Mouse (Mus musculus): Measurements from ENCODE around the gene Fam76b. TPM values are rescaled to one million over a fixed set of nuclear protein-coding genes. Genes with fewer than 3 reads are reported as not detected.
A peak's percentile ranks its signal among the peaks of the same experiment; 100 is the strongest.
"Not testable (repeated sequence)": the region's sequence is repeated elsewhere in the genome, so short reads cannot be mapped to it uniquely, and the experiment has no call there.

The Fam76b gene
- 32.5 and 34.5 TPM in 2 replicates for polyA plus RNA-seq (2016; fragmentation: Nextera tagmentation; extraction: Ambion mirVana)

DNA sequence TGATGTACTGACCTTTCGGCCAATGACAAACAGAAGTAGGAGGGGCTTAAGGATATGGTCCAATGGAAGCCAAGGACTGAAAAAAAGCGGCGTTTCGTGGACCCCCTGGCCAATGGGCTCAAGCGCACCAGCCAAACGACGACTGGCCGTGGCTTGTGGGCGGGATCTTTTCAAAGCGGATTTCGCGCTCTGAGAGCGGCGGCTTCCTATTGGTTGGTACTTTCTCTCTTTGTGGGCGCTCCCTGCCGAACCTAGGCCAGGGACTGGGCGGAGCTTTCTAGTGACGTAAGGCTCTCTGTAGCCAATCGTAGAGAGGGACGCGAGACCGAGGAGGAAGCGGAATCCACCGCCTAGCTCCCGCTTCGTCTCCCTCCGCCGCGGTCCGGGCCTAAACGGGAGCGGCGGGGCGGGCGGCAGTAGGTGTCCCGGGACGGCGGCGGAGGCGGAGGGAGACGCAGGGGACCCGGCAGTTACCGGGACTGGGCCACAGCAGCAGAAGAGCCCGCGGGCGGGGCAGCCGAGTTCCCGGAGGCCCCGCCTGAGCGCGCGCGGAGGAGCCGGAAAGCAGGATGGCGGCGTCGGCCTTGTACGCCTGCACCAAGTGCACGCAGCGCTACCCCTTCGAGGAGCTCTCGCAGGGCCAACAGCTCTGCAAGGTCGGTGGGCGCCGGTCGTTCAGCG is at the start of gene Fam76b:
Gene Fam76b (plus strand): TSS at position 311 of the 681 bp plus-strand sequence.
- Histone ChIP-seq H3K4me2 (replicated peaks) (peak within 1 kb of the TSS; percentile 83), H3K9ac (peak within 1 kb of the TSS; percentile 93), H3K27ac (peak within 1 kb of the TSS; percentile 95), H3K4me3 (peak within 1 kb of the TSS; percentile 80), H3K27me3 (replicated peaks) (no peaks in the 10 kb centered on the region), H3K9me3 (no peaks in the 10 kb centered on the region), H3K36me3 (peaks cover 20% of the 10 kb centered on the region), H3K4me1 (peaks cover 16% of the 10 kb centered on the region)
- under 1% methylated on average over 67 of the region's 67 CpGs for WGBS
- ATAC-seq (ENCODE audit: low FRiP score, low read depth), result peak; percentile 96

DNA sequence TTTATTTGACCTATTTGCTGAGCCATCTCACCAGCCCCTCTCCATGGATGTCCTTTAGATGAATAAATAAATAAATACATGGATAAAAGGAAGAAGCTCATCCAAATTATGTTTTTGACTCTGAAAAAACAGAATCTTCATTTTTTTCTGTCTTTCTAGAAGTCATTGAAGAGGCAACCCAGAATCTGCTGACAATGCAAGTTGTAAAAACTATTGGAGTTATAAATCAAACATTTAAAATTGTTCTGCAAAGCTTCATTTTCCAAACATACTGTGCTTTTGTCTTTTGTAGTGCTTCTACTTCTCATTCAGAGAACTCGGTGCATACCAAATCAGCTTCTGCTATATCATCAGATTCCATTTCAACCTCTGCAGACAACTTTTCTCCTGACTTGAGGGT is 45.5 kb upstream of the Fam76b start:
- 93% methylated on average over 1 of the region's 1 CpGs for WGBS
- Histone ChIP-seq H3K9ac (no peak overlapping the region), H3K4me3 (no peak overlapping the region), H3K36me3 (peaks cover 20% of the 10 kb centered on the region), H3K9me3 (no peaks in the 10 kb centered on the region), H3K4me1 (no peaks in the 10 kb centered on the region), H3K27me3 (replicated peaks) (no peaks in the 10 kb centered on the region), H3K4me2 (replicated peaks) (no peak overlapping the region), H3K27ac (no peak overlapping the region)
- no peak for ATAC-seq (ENCODE audit: low FRiP score, low read depth)

DNA sequence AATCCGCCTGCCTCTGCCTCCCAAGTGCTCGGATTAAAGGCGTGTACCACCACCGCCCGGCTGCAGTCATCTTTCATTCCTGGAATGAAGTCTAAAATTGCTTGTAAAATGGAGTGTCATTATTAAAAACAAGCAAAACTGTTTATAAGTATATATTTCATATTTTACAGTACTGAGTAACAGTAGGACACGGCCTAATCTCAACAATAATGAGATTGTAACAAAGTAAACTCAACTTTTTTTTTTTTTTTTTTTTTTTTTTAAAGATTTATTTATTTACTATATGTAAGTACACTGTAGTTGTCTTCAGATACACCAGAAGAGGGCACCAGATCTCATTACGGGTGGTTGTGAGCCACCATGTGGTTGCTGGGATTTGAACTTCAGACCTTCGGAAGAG is 36.7 kb upstream of the Fam76b start:
- not testable (repeated sequence) for H3K9me3 ChIP-seq; ATAC-seq (ENCODE audit: low FRiP score, low read depth); H3K4me3 ChIP-seq; H3K27ac ChIP-seq; H3K4me2 ChIP-seq (replicated peaks); H3K9ac ChIP-seq; H3K27me3 ChIP-seq (replicated peaks); H3K4me1 ChIP-seq
- WGBS, result 96% methylated on average over 8 of the region's 8 CpGs
- H3K36me3 ChIP-seq, result peaks cover 22% of the 10 kb centered on the region

DNA sequence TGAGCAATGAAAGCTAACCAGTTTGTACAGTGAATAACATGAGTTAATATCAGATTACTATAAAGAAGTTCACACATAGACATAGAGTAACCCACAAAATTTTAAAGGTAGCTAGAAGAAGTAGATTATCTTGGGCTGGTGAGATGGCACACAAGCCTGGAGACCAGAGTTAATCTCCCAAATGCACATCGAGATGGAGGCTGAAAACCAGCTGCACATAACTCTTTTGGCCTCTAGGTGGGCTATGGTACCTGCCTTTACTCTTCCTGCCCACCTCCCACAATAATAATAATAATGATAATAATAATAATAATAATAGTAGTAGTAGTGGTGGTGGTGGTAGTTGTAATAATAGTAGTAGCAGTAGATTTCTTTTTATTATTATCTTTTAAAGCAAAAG is 33.2 kb upstream of the Fam76b start:
- no peak overlapping the region for H3K4me3 ChIP-seq
- H3K27me3 ChIP-seq (replicated peaks), result no peaks in the 10 kb centered on the region
- no peak for ATAC-seq (ENCODE audit: low FRiP score, low read depth)
- no peak overlapping the region for H3K4me2 ChIP-seq (replicated peaks)
- 86% methylated on average over 1 of the region's 1 CpGs for WGBS
- H3K4me1 ChIP-seq, result no peaks in the 10 kb centered on the region
- H3K27ac ChIP-seq, result no peak overlapping the region
- H3K9me3 ChIP-seq, result no peaks in the 10 kb centered on the region
- peaks cover 18% of the 10 kb centered on the region for H3K36me3 ChIP-seq
- H3K9ac ChIP-seq, result no peak overlapping the region

DNA sequence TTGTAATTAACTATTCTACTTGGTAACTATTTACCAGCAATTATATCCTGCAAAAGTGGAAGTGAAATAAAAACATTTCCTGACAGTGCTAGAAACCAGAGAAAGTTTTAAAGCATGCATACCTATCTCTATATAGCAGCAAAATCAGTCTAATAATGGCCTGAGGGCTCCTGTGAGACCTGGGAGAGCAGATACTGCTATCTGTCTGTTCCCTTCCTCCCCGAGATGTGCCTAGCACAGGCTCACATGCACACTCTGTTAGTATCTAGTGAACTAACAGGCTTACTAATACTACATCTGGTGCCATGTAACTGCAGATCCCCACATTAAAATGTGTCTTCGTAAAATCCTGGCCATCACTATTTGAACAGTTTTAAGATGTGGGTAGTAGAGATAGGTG is 32.8 kb upstream of the Fam76b start:
- Histone ChIP-seq H3K9ac (no peak overlapping the region), H3K4me1 (no peaks in the 10 kb centered on the region), H3K27ac (no peak overlapping the region), H3K4me3 (no peak overlapping the region), H3K27me3 (replicated peaks) (no peaks in the 10 kb centered on the region), H3K4me2 (replicated peaks) (no peak overlapping the region), H3K36me3 (peaks cover 22% of the 10 kb centered on the region), H3K9me3 (no peaks in the 10 kb centered on the region)
- WGBS, result 94% methylated on average over 2 of the region's 2 CpGs
- no peak for ATAC-seq (ENCODE audit: low FRiP score, low read depth)

DNA sequence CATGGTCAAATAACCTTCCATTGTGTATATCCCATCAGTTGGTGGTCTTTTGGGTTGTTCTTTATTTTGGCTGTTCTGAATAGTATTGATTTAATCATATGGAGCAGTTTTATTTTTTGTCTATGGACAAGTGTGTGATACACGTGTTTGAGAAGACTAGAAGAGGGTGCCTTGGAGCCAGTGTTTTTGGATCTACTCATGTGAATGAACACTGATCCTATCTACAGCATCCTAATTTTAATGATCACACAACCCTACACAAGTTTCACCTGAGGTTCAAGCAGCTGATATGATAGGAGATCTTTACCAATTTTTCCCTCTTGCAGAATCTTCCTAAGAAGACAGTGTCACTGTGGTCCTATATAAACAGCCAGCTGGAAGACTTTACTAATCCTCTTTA is 23.0 kb upstream of the Fam76b start:
- peaks cover 66% of the 10 kb centered on the region for H3K36me3 ChIP-seq
- 68% methylated on average over 1 of the region's 1 CpGs for WGBS
- ATAC-seq (ENCODE audit: low FRiP score, low read depth), result no peak

DNA sequence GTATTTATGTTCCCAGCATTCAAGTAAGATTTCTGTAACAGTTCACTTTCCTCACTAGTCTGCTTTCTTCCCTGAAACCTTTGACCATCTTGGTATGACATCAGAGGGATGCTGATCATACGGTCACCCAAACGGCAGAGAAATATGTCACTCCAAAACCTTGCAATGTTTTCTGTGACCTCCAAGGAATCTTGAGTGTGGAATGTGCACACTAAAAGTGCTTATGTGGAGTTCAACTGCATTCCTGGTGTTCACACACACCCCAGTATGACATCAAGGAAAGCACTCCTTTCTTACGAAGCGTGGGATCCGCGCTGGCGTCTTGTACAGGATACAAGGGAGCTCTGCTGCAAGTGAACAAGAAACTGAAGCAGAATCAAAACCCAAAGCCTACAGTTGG is 20.7 kb upstream of the Fam76b start:
- H3K9ac ChIP-seq, result no peak overlapping the region
- H3K4me3 ChIP-seq, result no peak overlapping the region
- H3K4me1 ChIP-seq, result no peaks in the 10 kb centered on the region
- no peaks in the 10 kb centered on the region for H3K9me3 ChIP-seq
- no peak overlapping the region for H3K4me2 ChIP-seq (replicated peaks)
- peaks cover 71% of the 10 kb centered on the region for H3K36me3 ChIP-seq
- H3K27ac ChIP-seq, result no peak overlapping the region
- no peaks in the 10 kb centered on the region for H3K27me3 ChIP-seq (replicated peaks)
- 94% methylated on average over 7 of the region's 7 CpGs for WGBS
- no peak for ATAC-seq (ENCODE audit: low FRiP score, low read depth)

More for the DNA sequence above, 23.0 kb upstream of the Fam76b start:
- Histone ChIP-seq H3K9me3 (no peaks in the 10 kb centered on the region), H3K4me2 (replicated peaks) (no peak overlapping the region), H3K9ac (no peak overlapping the region), H3K4me3 (no peak overlapping the region), H3K4me1 (no peaks in the 10 kb centered on the region), H3K27ac (no peak overlapping the region), H3K27me3 (replicated peaks) (no peaks in the 10 kb centered on the region)

DNA sequence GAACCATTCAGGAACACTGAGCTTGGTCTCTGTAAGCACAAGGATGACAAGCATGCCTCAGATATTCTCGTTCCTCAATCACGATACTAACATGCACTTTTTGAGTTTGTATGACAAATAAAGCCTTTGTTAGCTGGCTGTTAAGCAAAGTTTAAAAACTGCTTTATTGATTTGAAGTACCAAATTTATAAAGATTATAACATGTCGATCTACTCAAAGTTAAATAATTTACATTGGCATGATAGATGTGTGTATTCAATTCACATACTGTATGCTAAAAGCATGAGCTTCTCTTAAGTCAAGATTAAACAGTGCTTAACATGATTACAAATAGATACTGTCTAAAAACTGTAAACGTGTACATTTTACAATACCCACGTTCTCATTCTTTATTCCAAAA is 19.9 kb upstream of the Fam76b start:
- H3K4me2 ChIP-seq (replicated peaks), result no peak overlapping the region
- H3K4me3 ChIP-seq, result no peak overlapping the region
- H3K9ac ChIP-seq, result no peak overlapping the region
- no peaks in the 10 kb centered on the region for H3K27me3 ChIP-seq (replicated peaks)
- H3K4me1 ChIP-seq, result no peaks in the 10 kb centered on the region
- no peak for ATAC-seq (ENCODE audit: low FRiP score, low read depth)
- H3K9me3 ChIP-seq, result no peaks in the 10 kb centered on the region
- H3K27ac ChIP-seq, result no peak overlapping the region
- 93% methylated on average over 5 of the region's 5 CpGs for WGBS
- peaks cover 72% of the 10 kb centered on the region for H3K36me3 ChIP-seq

DNA sequence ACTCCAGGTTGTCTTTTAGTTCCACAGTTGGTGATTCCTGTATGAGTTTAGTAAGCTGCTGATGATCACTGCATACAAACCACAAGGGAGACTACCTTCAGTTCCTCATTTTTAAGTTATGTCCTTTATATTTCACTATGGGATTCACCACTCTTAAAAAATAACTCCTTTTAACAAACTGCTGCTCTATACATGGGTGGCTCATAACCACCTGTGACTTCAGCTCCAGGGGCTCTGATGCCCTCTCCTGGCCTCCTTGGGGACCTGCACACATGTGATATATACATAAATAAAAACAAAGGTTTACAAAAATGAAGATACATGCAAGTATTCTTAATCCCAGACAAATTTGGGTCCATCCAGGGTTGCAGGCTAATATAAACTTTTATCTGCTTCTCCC is 17.6 kb upstream of the Fam76b start:
- Histone ChIP-seq H3K4me1 (no peaks in the 10 kb centered on the region), H3K9ac (no peak overlapping the region), H3K27me3 (replicated peaks) (no peaks in the 10 kb centered on the region), H3K36me3 (peaks cover 69% of the 10 kb centered on the region), H3K4me2 (replicated peaks) (no peak overlapping the region), H3K9me3 (no peaks in the 10 kb centered on the region), H3K4me3 (no peak overlapping the region), H3K27ac (no peak overlapping the region)
- ATAC-seq (ENCODE audit: low FRiP score, low read depth), result no peak

DNA sequence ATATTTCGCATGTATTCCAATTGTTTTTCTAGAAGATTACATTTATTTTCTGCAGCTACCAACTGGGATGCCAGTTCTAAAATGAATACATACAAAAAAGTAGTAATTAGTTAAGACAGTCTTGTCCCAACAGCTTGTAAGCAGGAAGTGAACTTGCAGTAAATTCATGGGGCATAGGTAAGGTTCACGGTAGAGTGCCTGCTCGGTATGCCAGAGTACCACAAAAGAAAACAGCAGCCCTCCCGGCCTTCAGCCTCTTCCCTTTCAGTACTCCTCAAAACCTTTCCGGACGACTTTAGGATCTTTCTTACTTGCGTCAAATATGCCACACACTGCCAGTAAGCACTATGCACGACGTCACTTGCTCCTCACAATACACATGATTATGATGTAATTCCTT is 9.1 kb upstream of the Fam76b start:
- 89% methylated on average over 9 of the region's 9 CpGs for WGBS
- ATAC-seq (ENCODE audit: low FRiP score, low read depth), result no peak
- no peak overlapping the region for H3K27ac ChIP-seq
- no peaks in the 10 kb centered on the region for H3K9me3 ChIP-seq
- H3K4me1 ChIP-seq, result no peaks in the 10 kb centered on the region
- H3K4me3 ChIP-seq, result no peak overlapping the region
- H3K27me3 ChIP-seq (replicated peaks), result no peaks in the 10 kb centered on the region
- H3K9ac ChIP-seq, result no peak overlapping the region
- no peak overlapping the region for H3K4me2 ChIP-seq (replicated peaks)
- peaks cover 68% of the 10 kb centered on the region for H3K36me3 ChIP-seq

DNA sequence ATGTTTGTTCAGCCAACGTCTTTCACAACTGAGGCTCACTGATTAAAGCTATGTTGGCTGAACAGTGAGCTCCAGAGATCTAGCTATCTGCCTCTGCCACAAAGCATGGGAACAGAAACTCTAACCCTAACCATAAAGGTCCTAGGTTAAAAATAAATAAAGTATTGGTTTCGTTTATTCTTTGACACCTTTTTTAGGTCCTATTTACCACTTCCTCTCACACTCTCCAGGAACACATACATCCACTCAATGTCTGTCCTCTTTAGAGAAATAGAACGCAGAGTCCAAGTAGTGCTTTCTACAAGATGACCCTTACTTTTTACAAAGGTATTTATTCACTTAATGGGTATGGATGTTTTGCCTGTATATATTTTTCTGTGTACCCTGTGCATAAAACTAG is 6.7 kb upstream of the Fam76b start:
- H3K27me3 ChIP-seq (replicated peaks), result no peaks in the 10 kb centered on the region
- WGBS, result 96% methylated on average over 3 of the region's 3 CpGs

DNA sequence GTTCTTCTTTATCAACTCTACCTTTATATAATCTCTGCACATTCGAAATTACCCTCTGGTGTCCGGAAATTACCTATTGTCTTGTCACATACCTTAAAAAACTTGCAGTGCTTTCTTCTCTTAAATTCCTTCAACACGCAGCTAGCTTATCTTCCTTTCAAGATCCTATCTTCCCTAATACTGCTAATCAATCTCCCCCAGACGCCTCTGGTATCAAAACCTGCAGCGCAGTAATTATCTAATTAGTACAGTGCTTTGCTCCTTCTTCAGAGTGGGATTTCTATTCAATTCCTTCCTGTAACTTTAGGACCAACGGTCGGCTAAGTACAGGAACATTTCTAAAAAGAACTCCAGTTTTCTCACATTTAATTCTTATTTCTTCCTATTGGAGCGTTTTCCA is 1.6 kb upstream of the Fam76b start:
- no peak for ATAC-seq (ENCODE audit: low FRiP score, low read depth)

More for the DNA sequence above, 6.7 kb upstream of the Fam76b start:
- no peak overlapping the region for H3K9ac ChIP-seq
- no peak overlapping the region for H3K27ac ChIP-seq
- H3K9me3 ChIP-seq, result no peaks in the 10 kb centered on the region
- H3K4me3 ChIP-seq, result no peak overlapping the region
- ATAC-seq (ENCODE audit: low FRiP score, low read depth), result no peak
- H3K36me3 ChIP-seq, result peaks cover 53% of the 10 kb centered on the region
- H3K4me2 ChIP-seq (replicated peaks), result no peak overlapping the region
- peaks cover 10% of the 10 kb centered on the region for H3K4me1 ChIP-seq

DNA sequence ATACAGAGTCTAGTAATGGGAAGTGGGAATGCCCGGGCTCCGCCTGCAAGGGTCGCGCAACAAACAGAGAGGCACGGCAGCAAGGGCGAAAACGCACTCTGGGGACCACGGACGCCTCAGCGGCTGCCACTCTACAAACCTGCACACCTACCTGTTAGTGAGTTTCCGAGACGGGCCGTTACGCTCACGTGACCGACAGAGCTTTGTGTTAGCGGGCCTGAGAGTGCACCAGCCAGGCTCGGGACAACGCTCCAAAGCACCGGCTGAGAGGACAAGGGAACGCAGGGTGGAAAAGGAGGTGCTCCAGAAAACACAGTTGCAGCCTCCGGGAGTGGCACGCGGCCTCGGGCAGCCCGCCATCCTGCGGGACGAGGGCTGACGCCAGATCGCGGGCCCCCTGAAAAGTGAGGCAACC is 1.1 kb upstream of the Fam76b start:
- H3K4me2 ChIP-seq (replicated peaks), result peak overlapping the region; percentile 83
- peak overlapping the region; percentile 85 for H3K9ac ChIP-seq
- H3K4me3 ChIP-seq, result peak overlapping the region; percentile 80
- ATAC-seq (ENCODE audit: low FRiP score, low read depth), result peak; percentile 14
- H3K4me1 ChIP-seq, result peaks cover 16% of the 10 kb centered on the region
- no peaks in the 10 kb centered on the region for H3K9me3 ChIP-seq
- under 1% methylated on average over 31 of the region's 31 CpGs for WGBS
- H3K27me3 ChIP-seq (replicated peaks), result no peaks in the 10 kb centered on the region
- H3K36me3 ChIP-seq, result peaks cover 13% of the 10 kb centered on the region
- peak overlapping the region; percentile 92 for H3K27ac ChIP-seq

More for the DNA sequence above, 1.6 kb upstream of the Fam76b start:
- Histone ChIP-seq H3K27me3 (replicated peaks) (no peaks in the 10 kb centered on the region), H3K4me3 (peak overlapping the region; percentile 80), H3K4me2 (replicated peaks) (peak overlapping the region; percentile 83), H3K4me1 (peaks cover 16% of the 10 kb centered on the region), H3K9me3 (no peaks in the 10 kb centered on the region), H3K36me3 (peaks cover 13% of the 10 kb centered on the region), H3K9ac (peak overlapping the region; percentile 85), H3K27ac (no peak overlapping the region)
- WGBS, result 7% methylated on average over 8 of the region's 8 CpGs

All from neural tube, embryonic 12.5 days (tissue).